Mouse (Mus musculus) gastrocnemius, adult 8-10 months (tissue): ENCODE data around the gene Elfn2. TPM values are rescaled to one million over a fixed set of nuclear protein-coding genes. Genes with fewer than 3 reads are reported as not detected.

Experiments
- DNase-seq, 2 experiments: peaks; one replicate each; pipeline ENCODE4 v3.0.0; 2022; ENCODE audit warnings: low spot score in 2 of 2
- total RNA-seq, 4 experiments: library from RNA; stranded (reverse); gene quantifications; 2 replicates each; pipeline ENCODE4 v1.2.4; 2022

The Elfn2 gene
- total RNA-seq, 4 experiments from 2014 or later = 0.05 to 0.11 (median 0.07) TPM; not detected in 1

GRCm38 (mm10) chr15:78683474-78683873 lies 35.1 kb downstream of the Elfn2 start:
- DNase-seq = no peak

- no peak for DNase-seq
Measured at GRCm38 (mm10) chr15:78681781-78682180, 36.8 kb downstream of the Elfn2 start.

- DNase-seq = no peak
Measured at GRCm38 (mm10) chr15:78681301-78681700, 37.3 kb downstream of the Elfn2 start.

GRCm38 (mm10) chr15:78680291-78680690 lies 38.3 kb downstream of the Elfn2 start:
- no peak for DNase-seq

GRCm38 (mm10) chr15:78677708-78678107 lies 40.9 kb downstream of the Elfn2 start:
- DNase-seq = no peak

GRCm38 (mm10) chr15:78677015-78677414 lies 41.6 kb downstream of the Elfn2 start:
- DNase-seq = no peak

- no peak for DNase-seq
Measured at GRCm38 (mm10) chr15:78674912-78675412, 43.6 kb downstream of the Elfn2 start.

- DNase-seq = no peak
Measured at GRCm38 (mm10) chr15:78673436-78673835, 45.1 kb downstream of the Elfn2 start.

- DNase-seq = no peak
Measured at GRCm38 (mm10) chr15:78670341-78670740, 48.2 kb downstream of the Elfn2 start.

- DNase-seq = no peak
Measured at GRCm38 (mm10) chr15:78669221-78669871, 49.2 kb downstream of the Elfn2 start.

GRCm38 (mm10) chr15:78664268-78664667 lies 54.3 kb downstream of the Elfn2 start:
- DNase-seq = no peak

- DNase-seq = no peak
Measured at GRCm38 (mm10) chr15:78651169-78651568, 67.4 kb downstream of the Elfn2 start.

GRCm38 (mm10) chr15:78647746-78648145 lies 70.8 kb downstream of the Elfn2 start:
- peak in 1 of 2 experiments; percentile 17 for DNase-seq

GRCm38 (mm10) chr15:78644606-78645005 lies 74.0 kb downstream of the Elfn2 start:
- no peak for DNase-seq

- no peak for DNase-seq
Measured at GRCm38 (mm10) chr15:78643633-78644032, 74.9 kb downstream of the Elfn2 start.

GRCm38 (mm10) chr15:78635231-78635630 lies 83.3 kb downstream of the Elfn2 start:
- DNase-seq = peak in 1 of 2 experiments; percentile 40

- DNase-seq = no peak
Measured at GRCm38 (mm10) chr15:78634095-78634737, 84.4 kb downstream of the Elfn2 start.

GRCm38 (mm10) chr15:78633413-78633812 lies 85.2 kb downstream of the Elfn2 start:
- no peak for DNase-seq

GRCm38 (mm10) chr15:78632387-78632786 lies 86.2 kb downstream of the Elfn2 start:
- no peak for DNase-seq

- DNase-seq = no peak
Measured at GRCm38 (mm10) chr15:78626285-78626684, 92.3 kb downstream of the Elfn2 start.

GRCm38 (mm10) chr15:78624961-78625360 lies 93.6 kb downstream of the Elfn2 start:
- no peak for DNase-seq

GRCm38 (mm10) chr15:78624431-78624950 lies 94.1 kb downstream of the Elfn2 start:
- DNase-seq = peak; percentile 72 to 78

GRCm38 (mm10) chr15:78623426-78623825 lies 95.1 kb downstream of the Elfn2 start:
- DNase-seq = peak; percentile 40 to 44
